Mouse (Mus musculus) layer of hippocampus, adult 18-20 months (tissue): ENCODE measurements around the gene Cap2. TPM values are rescaled to one million over a fixed set of nuclear protein-coding genes. Genes with fewer than 3 reads are reported as not detected.

Source experiments
- DNase-seq, 2 experiments: peaks; one replicate each; pipeline ENCODE4 v3.0.0; 2022; ENCODE audit warnings: low spot score in 2 of 2
- total RNA-seq, 2 experiments: library from RNA; stranded (reverse); gene quantifications; 2 replicates each; pipeline ENCODE4 v1.2.3; 2021

Gene Cap2
- total RNA-seq, 2 experiments from 2014 or later: 222 to 231 TPM

GRCm38 (mm10) chr13:46554736-46555135, 53.1 kb downstream of the Cap2 start:
- DNase-seq: no peak

DNA sequence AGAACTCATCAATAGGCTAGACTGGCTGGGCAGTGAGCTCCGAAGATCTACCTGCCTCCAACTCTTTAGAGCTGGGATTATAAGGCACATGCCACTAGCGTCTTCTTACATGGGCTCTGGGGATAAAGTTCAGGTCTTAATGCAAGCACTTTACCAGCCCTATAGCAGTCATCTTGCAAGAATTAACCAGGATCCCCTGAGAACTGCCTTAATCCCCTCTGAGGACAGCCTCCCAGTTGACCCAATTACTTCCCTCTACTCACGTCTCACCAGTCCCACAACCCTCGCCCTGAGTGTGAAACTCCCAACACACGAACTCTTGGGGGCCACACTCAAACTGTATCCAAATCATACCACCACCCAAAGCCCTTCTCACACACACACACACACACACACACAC, 64.3 kb downstream of the Cap2 start:
- DNase-seq: no peak

- no peak for DNase-seq
Measured at GRCm38 (mm10) chr13:46569469-46569868, 67.8 kb downstream of the Cap2 start.

DNA sequence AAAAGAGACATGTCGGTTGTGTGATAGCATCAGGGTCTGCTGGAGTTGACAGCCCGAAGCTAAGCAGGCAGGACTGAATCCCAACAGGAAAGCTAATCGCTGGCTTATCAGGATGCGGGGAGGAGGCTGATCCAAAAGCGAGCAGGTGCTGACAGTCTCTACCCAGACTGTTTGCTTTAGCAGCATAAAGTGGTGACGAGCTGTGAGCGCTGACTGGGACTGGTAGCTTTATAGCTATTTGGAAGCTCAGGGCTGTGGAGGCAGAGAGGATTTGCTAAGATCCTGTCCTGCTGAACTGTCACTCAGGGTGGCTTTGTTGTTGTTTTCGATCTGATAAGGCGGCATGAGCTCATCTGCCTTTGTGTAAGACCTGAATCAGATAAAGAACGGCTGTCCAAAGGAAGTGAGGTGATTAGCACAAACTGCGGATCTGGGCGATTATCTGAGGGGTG, 69.5 kb downstream of the Cap2 start:
- DNase-seq: peak; percentile 75 to 84

- DNase-seq: peak in 1 of 2 experiments; percentile 60
Measured at GRCm38 (mm10) chr13:46571961-46572647, 70.5 kb downstream of the Cap2 start.

DNA sequence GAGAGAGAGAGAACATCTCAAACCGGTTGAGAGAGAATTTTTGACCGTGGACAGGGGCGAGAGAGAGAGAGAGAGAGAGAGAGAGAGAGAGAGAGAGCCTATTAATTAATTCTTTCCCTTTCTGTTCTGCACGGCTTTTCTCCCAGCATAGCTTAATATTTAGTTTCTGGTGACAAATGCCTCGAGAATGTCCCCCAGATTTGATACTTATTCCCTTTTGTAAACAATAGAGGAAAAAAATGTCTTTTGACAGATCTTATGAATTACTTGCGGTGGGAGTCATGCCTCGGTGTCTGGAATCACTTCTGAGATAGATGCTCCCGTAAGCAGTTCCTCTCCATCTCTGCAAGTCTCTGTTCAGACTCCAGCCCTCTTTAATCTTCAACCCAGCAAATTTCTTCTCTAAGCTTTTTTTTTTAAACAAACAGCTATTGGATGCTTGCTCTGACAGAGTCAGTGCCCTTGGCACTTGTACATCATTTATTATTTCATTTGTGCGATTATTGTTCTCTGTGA, 71.1 kb downstream of the Cap2 start:
- no peak for DNase-seq

GRCm38 (mm10) chr13:46574201-46574600, 72.6 kb downstream of the Cap2 start:
- no peak for DNase-seq

- no peak for DNase-seq
Measured at GRCm38 (mm10) chr13:46574707-46575106, 73.1 kb downstream of the Cap2 start.

DNA sequence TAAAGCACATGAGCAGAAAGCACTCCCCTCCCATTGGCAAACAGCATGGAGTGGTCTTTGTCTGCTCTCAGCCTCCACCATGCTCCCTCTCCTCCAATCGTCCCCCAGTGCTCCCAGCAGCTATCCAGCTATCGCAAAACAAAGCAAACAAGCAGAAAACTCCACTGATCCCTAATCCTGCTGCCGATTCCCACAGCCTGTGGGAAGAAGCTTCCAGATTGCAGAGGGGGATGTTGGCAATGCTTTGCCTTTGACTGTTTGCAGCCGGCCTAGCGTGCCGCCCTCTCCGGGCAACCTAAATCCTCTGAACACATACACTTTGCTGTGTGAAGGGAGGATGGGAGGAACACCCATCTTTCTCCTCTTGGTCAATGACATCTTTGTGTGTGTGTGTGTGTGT, 83.2 kb downstream of the Cap2 start:
- DNase-seq: peak; percentile 21 to 59

DNA sequence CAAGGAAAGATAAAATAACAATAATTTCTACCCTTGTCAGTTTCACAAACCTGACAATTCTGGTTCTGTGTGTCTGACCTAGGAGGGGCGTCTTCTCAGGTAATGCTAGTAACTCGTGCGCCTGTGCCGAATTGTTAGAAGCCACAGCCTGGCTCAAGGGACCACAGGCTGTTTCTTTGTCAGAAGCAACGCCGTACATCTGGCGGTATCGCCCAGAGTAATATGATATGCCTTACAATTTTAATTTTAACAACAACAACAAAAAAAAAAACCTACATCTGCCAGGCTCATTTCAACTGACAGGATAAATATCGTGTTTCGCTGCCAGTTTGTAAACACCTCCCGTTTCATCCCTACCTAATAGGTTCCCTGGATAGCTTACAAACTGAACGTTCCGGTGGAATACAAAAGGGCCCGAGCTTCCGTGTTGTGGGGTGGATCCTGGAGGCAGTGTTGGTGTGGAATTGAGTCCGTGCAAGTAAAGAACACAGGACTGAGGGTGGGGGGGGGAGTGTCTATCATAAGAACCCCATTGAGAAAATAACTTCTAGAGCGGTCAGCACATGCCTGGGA, 86.2 kb downstream of the Cap2 start:
- DNase-seq: no peak

GRCm38 (mm10) chr13:46588606-46589005, 87.0 kb downstream of the Cap2 start:
- peak in 1 of 2 experiments; percentile 36 for DNase-seq

- DNase-seq: no peak
Measured at GRCm38 (mm10) chr13:46590885-46591284, 89.2 kb downstream of the Cap2 start.

DNA sequence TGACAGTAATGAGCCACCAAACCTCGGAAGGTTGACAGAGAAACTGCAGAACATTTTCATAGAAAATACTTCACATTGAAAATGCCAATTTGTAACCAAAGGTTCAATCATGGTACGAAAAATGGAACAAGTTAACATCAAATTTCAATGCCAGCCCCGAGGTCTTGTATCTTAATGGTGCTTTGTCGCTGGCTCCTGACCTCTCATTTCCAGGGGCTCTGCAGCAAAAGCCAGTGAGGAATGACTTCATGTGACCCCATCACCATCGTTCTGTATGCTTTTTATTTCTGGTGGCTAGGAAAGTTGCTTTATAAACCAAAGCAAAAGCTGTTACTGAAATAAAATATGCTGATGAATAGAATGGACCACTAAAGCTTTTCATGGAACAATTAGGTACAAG, 99.0 kb downstream of the Cap2 start:
- no peak for DNase-seq

- DNase-seq: no peak
Measured at GRCm38 (mm10) chr13:46601386-46601785, 99.7 kb downstream of the Cap2 start.

GRCm38 (mm10) chr13:46602674-46603073, 101.0 kb downstream of the Cap2 start:
- no peak for DNase-seq

GRCm38 (mm10) chr13:46611033-46611432, 109.4 kb downstream of the Cap2 start:
- no peak for DNase-seq

DNA sequence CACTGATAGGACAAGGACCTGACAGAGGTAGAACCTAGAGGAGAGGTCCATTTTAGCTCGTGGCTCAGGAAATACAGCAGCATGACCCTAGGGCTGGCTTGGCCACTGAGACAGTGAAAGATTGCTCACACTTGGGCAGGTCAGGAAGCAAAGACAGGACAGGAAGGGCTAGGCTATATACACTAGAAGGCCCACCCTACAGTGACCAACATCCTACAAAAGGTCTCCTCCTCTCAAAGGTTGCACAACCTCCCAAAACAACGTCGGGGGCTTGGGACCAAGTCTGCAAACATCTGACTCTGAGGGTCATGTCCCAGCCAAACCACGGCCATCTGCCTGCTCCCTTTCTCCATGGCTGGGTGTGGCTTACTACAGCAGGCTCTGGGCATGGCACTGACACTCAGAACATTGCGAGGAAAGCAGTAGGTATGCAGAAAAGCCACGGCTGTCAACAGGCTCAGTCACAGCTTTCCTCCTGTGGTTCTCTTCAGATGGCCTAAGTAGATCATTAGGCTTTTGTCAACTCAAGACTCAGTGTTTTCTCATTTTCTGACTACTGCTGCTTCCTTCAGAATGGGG, 112.1 kb downstream of the Cap2 start:
- DNase-seq: no peak

DNA sequence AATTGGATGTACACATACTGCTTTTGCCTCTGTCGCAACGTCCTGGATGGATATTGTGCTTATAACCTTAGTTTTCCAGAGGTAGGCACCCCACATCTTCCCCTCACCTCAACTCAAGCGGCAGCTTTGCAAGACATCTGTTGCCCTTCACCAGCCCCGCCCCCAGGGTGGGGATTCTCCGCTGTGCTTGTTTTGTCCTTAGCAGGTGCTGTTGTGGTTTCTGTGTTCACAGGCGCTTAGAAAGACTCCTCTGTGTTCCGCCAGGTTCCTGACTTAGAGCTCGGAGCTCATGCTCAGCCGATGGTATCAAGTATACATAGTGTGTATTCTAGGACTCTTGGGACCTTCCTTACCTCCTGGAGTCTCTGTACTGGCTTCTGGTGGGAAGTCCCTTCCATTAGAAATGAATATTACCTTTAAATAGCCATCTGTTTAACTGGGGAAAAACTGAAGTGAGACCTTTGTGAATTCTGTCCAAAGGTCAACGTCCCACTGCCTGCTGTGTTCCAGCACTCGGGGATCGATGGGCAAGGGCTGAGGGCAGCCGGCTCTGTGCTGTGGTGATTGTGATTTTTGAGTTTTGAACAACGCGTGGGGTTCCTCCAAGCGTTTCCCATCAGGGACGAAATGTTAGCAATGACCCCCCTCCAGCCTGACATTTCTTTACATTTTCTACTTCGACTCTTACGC, 115.2 kb downstream of the Cap2 start:
- DNase-seq: no peak

- peak in 1 of 2 experiments; percentile 39 for DNase-seq
Measured at GRCm38 (mm10) chr13:46619633-46620032, 118.0 kb downstream of the Cap2 start.

- DNase-seq: no peak
Measured at GRCm38 (mm10) chr13:46620964-46621757, 119.5 kb downstream of the Cap2 start.

DNA sequence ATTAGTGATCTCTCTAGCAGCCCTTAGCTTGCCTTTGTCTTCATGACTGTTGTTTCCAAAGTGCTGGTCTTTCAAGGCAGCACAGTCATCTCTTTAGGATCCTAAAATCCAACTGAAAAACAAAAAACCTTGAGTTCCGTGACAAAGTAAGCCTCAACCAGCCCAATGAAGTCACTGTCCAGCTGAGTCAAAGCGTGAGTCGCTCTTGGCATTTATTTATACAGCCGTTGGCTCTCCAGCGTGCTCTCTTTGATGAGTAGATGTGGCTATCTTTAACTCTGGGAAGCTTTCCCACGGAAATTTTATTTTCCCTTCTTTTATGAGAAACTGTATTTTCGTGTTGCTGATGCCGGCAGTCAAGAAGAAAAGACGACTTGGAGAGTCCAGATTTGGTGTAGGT, 125.0 kb downstream of the Cap2 start:
- no peak for DNase-seq
